Mouse (Mus musculus) stomach, postnatal 0 days (tissue): ENCODE measurements at regions not wholly inside any gene's neighbourhood (a gene's known extent, or its start where the extent isn't known, plus 50 kb on each side); places are given as distances from the start of the nearest gene placed in this dataset.
A peak's percentile ranks its signal among the peaks of the same experiment; 100 is the strongest.

Source experiments
- ATAC-seq: fragments of 200-750 bp; cut with Nextera tagmentation; 2 replicates; pipeline ENCODE4 v1.8.0; 2017; ENCODE audit not compliant: low FRiP score, low TSS enrichment
- DNase-seq: peaks from one replicate; pipeline ENCODE4 v3.0.0-alpha.2; 2016; ENCODE audit warnings: low spot score
- H3K27ac ChIP-seq: fragments of 300-500 bp; sonication (generic); replicated peaks from 2 replicates; pipeline ENCODE4 v1.5.1; 2014; ENCODE audit warnings: mild to moderate bottlenecking, control low read depth
- H3K27me3 ChIP-seq: fragments of 300-500 bp; sonication (generic); 2 replicates; pipeline ENCODE4 v1.6.1; 2014; ENCODE audit warnings: low read length; ENCODE audit not compliant: control insufficient read depth, insufficient read depth
- H3K36me3 ChIP-seq: fragments of 300-500 bp; sonication (generic); 2 replicates; pipeline ENCODE4 v1.6.1; 2014; ENCODE audit warnings: low read length, mixed read lengths; ENCODE audit not compliant: control insufficient read depth, insufficient read depth
- H3K4me1 ChIP-seq: fragments of 300-500 bp; sonication (generic); replicated peaks from 2 replicates; pipeline ENCODE4 v1.6.1; 2014; ENCODE audit warnings: antibody characterized with exemption; ENCODE audit not compliant: control insufficient read depth, insufficient read depth
- H3K4me2 ChIP-seq: fragments of 300-500 bp; sonication (generic); replicated peaks from 2 replicates; pipeline ENCODE4 v1.6.1; 2014; ENCODE audit warnings: low read depth, mild to moderate bottlenecking, control low read depth, moderate library complexity
- H3K4me3 ChIP-seq: fragments of 300-500 bp; sonication (generic); 2 replicates; pipeline ENCODE4 v1.5.1; 2014; ENCODE audit warnings: low read depth, low read length, control low read depth
- H3K9ac ChIP-seq: fragments of 300-500 bp; sonication (generic); 2 replicates; pipeline ENCODE4 v1.6.1; 2014; ENCODE audit warnings: mild to moderate bottlenecking, low read length, control low read depth, mixed read lengths
- H3K9me3 ChIP-seq: fragments of 300-500 bp; sonication (generic); 2 replicates; pipeline ENCODE4 v1.6.1; 2016; ENCODE audit warnings: low read length; ENCODE audit not compliant: control insufficient read depth
- CTCF ChIP-seq: IDR thresholded peaks from 2 replicates; pipeline ENCODE4 v1.5.1; 2016; ENCODE audit warnings: antibody characterized with exemption, low read depth, mild to moderate bottlenecking, moderate library complexity
- EP300 ChIP-seq: optimal IDR thresholded peaks from 2 replicates; pipeline ENCODE3; 2016; ENCODE audit warnings: antibody characterized with exemption
- WGBS: fragments of 180-500 bp; shearing (Covaris S2); extraction: QIAGEN DNeasy Blood & Tissue Kit; methylation state at CpG from one replicate; pipeline ENCODE4 v1.1.7; 2014; 5-methylcytosine and 5-hydroxymethylcytosine counted together

DNA sequence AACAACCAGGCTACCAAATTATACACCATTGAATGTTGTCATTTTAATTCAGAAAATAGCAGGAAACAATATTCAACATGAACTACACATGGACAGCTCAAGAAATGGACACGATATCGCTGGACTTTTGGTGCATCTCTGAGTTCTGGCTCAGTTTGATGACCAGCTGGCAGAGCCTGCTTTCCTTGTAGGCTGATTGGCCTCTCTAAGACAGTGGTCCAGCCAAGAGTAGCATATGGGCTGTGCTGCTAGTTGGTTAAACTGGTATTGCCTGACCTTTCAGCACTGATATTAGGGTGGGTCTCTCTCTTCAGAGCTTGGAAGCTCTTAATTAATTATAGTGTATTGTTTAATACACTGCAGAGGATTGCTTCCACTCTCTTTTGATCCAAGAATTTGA is 705.8 kb upstream of the Ddx18 start:
- Histone ChIP-seq H3K27me3 (no peaks in the 10 kb centered on the region), H3K9ac (no peak overlapping the region), H3K4me3 (no peak overlapping the region), H3K4me1 (no peaks in the 10 kb centered on the region), H3K27ac (no peak overlapping the region), H3K36me3 (no peaks in the 10 kb centered on the region), H3K9me3 (no peaks in the 10 kb centered on the region), H3K4me2 (no peak overlapping the region)
- ATAC-seq, result no peak
- no peak for DNase-seq
- no peak for TF ChIP-seq EP300
- TF ChIP-seq CTCF, result no peak
- 86% methylated on average over 2 of the region's 2 CpGs for WGBS

DNA sequence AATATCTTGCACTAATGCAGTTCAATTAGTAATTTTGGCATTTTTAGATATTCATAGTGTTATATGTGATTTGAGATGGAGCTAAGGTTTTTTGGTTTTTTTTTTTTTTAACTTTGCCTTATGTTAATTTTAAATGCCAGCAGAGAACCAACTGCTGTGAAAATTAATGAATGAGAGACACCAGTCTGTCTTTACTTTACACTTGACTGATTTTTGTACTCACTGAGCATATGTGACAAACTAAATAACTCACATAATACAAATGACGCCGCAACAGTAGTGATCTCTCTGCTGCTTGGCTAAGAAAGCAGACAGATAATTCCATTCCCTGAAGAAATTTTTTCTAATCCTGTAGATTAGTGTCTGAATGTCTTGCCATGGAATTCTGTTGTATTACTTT is 675.2 kb upstream of the Ddx18 start:
- H3K27ac ChIP-seq, result no peak overlapping the region
- TF ChIP-seq CTCF (no peak), EP300 (no peak)
- ATAC-seq (no peak), DNase-seq (no peak)
- no peaks in the 10 kb centered on the region for H3K27me3 ChIP-seq
- no peaks in the 10 kb centered on the region for H3K4me1 ChIP-seq
- no peak overlapping the region for H3K4me3 ChIP-seq
- WGBS, result 88% methylated on average over 2 of the region's 2 CpGs
- no peaks in the 10 kb centered on the region for H3K9me3 ChIP-seq
- no peak overlapping the region for H3K4me2 ChIP-seq
- H3K36me3 ChIP-seq, result no peaks in the 10 kb centered on the region
- H3K9ac ChIP-seq, result no peak overlapping the region

DNA sequence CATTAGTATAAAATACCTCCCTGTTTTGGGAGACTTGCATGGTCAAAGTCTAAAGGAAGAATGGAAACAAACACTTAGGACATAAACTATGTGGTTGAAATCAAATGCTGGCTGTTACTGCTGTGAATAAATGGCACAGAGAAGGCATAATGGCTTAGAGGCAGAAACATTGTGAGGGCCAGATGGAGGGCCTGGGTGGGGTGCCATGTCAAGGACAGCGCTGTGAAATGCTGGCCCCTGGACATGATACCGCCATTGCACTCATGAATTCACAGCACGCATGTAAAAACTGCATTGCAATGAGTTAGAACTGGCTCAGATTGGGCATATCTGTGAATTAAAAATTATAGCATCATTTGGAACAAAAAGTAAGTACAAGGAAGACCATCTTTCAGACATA is 673.7 kb upstream of the Ddx18 start:
- Histone ChIP-seq H3K4me2 (no peak overlapping the region), H3K4me1 (no peaks in the 10 kb centered on the region), H3K36me3 (no peaks in the 10 kb centered on the region), H3K27me3 (no peaks in the 10 kb centered on the region), H3K9ac (no peak overlapping the region), H3K9me3 (no peaks in the 10 kb centered on the region), H3K4me3 (no peak overlapping the region), H3K27ac (no peak overlapping the region)
- ATAC-seq (no peak), DNase-seq (no peak)
- TF ChIP-seq CTCF (no peak), EP300 (no peak)
- 99% methylated on average over 3 of the region's 3 CpGs for WGBS

DNA sequence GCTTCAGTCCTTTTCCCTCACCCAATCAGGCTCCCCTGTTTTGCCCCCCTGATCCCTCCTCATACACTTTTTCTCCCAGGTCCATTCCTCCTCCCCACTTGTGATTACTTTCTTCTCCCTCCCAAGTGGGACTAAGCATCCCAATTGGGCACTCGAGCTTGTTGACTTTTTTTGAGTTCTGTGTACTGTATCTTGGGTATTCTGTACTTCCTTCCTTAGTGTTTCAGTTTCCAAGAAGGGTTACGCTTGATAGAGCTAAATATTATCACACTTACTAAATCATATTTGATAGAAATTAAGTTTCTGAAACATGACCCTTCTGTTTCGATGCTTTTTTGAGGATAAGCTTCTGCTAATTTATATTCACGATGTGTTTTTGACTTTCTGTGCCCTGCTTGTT is 662.7 kb upstream of the Ddx18 start:
- Histone ChIP-seq H3K4me1 (no peaks in the 10 kb centered on the region), H3K36me3 (no peaks in the 10 kb centered on the region), H3K27me3 (no peaks in the 10 kb centered on the region), H3K9me3 (no peaks in the 10 kb centered on the region), H3K4me2 (no peak overlapping the region), H3K9ac (no peak overlapping the region), H3K27ac (no peak overlapping the region), H3K4me3 (no peak overlapping the region)
- ATAC-seq, result no peak
- no peak for DNase-seq
- WGBS, result 80% methylated on average over 4 of the region's 4 CpGs
- TF ChIP-seq CTCF (no peak), EP300 (no peak)

DNA sequence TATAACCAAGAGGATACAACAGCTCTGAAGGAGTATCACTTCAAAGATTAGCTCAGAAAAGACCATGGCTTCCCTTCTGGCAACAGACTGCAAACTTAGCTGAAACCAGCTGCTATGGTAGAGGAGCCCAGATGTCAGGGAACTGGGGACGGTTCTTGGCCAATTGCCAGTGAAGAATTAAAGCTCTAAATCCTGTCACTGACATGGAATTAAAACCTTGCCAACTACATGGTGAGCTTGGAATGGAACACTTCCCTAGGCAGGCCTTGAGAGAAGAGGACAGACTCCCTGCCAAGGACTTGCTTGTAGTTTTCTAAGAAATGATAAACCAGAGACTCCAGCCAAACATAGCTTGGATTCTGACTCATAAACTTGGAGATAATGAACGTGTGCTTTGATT is 644.7 kb upstream of the Ddx18 start:
- Histone ChIP-seq H3K9me3 (no peaks in the 10 kb centered on the region), H3K4me2 (no peak overlapping the region), H3K4me3 (no peak overlapping the region), H3K27me3 (no peaks in the 10 kb centered on the region), H3K36me3 (no peaks in the 10 kb centered on the region), H3K9ac (no peak overlapping the region), H3K4me1 (no peaks in the 10 kb centered on the region), H3K27ac (no peak overlapping the region)
- ATAC-seq (peak; percentile 66; the same call in 1 of the 2 replicates), DNase-seq (peak; percentile 13)
- TF ChIP-seq EP300 (no peak), CTCF (no peak)
- WGBS, result 22% methylated on average over 2 of the region's 2 CpGs

DNA sequence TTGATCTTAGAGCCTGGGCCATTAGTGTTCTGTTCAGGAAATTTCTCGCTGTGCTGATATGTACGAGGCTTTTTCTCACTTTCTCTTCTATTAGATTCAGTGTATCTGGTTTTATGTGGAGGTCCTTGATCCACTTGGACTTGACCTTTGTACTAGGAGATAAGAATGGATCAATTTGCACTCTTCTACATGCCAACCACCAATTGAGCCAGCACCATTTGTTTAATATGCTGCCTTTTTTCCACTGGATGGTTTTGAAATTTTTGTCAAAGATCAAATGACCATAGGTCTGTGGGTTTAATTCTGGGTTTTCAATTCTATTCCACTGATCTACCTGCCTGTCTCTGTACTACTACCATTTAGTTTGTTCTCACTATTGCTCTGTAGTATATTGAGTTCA is 640.8 kb upstream of the Ddx18 start:
- 73% methylated on average over 2 of the region's 2 CpGs for WGBS
- no peaks in the 10 kb centered on the region for H3K27me3 ChIP-seq
- H3K4me1 ChIP-seq, result no peaks in the 10 kb centered on the region
- no peaks in the 10 kb centered on the region for H3K9me3 ChIP-seq
- no peak for TF ChIP-seq CTCF
- TF ChIP-seq EP300, result no peak
- H3K4me2 ChIP-seq, result no peak overlapping the region
- H3K27ac ChIP-seq, result no peak overlapping the region
- H3K4me3 ChIP-seq, result no peak overlapping the region
- DNase-seq (no peak), ATAC-seq (no peak)
- no peak overlapping the region for H3K9ac ChIP-seq
- no peaks in the 10 kb centered on the region for H3K36me3 ChIP-seq
